Mouse (Mus musculus) thymus, adult 2 months (tissue): Measurements from ENCODE around the gene Tescl.
A peak's percentile ranks its signal among the peaks of the same experiment; 100 is the strongest.

Experiments used
- CTCF ChIP-seq: fragments of 200-500 bp; IDR thresholded peaks from 2 replicates; pipeline ENCODE4 v1.5.1; 2012; ENCODE audit warnings: mild to moderate bottlenecking, control low read depth, low read length, moderate library complexity, borderline replicate concordance; ENCODE audit not compliant: control insufficient read depth, poor library complexity, insufficient read depth; ENCODE audit errors: extremely low read depth
- POLR2A ChIP-seq: fragments of 200-500 bp; IDR thresholded peaks from 2 replicates; pipeline ENCODE4 v1.6.1; 2012; ENCODE audit warnings: mild to moderate bottlenecking, low read length, control low read depth, moderate library complexity; ENCODE audit not compliant: control insufficient read depth, poor library complexity, insufficient read depth; ENCODE audit errors: extremely low read depth

DNA sequence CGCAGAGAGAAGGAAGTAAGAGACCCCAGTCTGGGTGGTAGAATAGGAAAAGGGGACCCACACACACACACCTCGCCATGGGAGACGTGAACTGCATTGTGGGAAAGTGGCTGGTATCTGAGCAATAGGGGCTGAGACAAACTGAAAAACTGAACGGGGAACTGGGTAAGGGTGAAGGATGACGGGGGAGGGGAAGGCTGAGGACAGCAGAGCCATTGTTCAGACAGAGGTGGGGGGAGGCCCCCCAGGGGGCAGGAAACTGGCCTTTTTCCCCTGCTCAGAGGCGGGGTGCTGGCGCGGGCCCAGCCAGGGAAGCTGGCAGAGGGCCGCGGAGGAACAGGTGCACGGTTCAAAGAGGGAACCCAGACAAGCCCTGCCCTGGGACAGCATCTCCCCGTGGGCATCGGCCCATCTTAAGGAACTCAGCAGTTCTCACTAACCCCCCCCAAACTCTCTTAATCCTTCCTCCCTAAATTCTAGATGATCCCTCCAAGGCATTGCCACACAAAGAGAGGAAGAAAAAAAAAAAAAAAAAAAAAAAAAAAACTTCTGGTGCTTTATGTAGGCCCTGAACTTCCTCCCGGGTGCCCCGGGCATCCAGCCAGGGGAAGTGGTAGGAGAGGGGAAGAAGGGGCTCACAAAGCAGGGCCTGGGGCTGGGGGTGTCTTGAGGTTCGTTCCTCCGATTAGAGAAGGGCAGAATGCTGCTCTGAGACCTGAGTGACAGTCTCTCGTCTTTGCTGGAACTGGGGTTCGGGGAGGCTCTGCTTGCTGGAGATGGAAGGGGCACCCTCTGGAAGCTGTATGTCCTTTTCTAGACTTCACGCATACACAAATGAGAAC is 40.0 kb upstream of the Tescl start:
- TF ChIP-seq CTCF (peak; percentile 23; the same call in 1 of the 2 replicates), POLR2A (0 out of 2 replicates have a peak, but pooled peaks have one; percentile 31)
